Mouse (Mus musculus): ENCODE measurements around the gene Psmg1.
"Not testable (repeated sequence)": the region's sequence is repeated elsewhere in the genome, so short reads cannot be mapped to it uniquely, and the experiment has no call there.

Psmg1 gene

GRCm38 (mm10) chr16:95990462-95991121 is at the start of gene Psmg1:
Gene Psmg1, minus strand, starts transcription at chr16:95990960.
- DNase-seq (ENCODE audit: low spot score): peak; percentile 96

GRCm38 (mm10) chr16:96039538-96039937 is 48.8 kb upstream of the Psmg1 start:
- DNase-seq (ENCODE audit: low spot score): no peak

GRCm38 (mm10) chr16:96034473-96034872 is 43.7 kb upstream of the Psmg1 start:
- no peak for DNase-seq (ENCODE audit: low spot score)

- no peak for DNase-seq (ENCODE audit: low spot score)
Observed at GRCm38 (mm10) chr16:96032368-96033043, 41.7 kb upstream of the Psmg1 start.

GRCm38 (mm10) chr16:96030476-96031102 is 39.8 kb upstream of the Psmg1 start:
- no peak for DNase-seq (ENCODE audit: low spot score)

- no peak for DNase-seq (ENCODE audit: low spot score)
Observed at GRCm38 (mm10) chr16:96026256-96026655, 35.5 kb upstream of the Psmg1 start.

GRCm38 (mm10) chr16:96025244-96025643 is 34.5 kb upstream of the Psmg1 start:
- DNase-seq (ENCODE audit: low spot score): no peak

- DNase-seq (ENCODE audit: low spot score): no peak
Observed at GRCm38 (mm10) chr16:96021045-96021444, 30.3 kb upstream of the Psmg1 start.

- DNase-seq (ENCODE audit: low spot score): not testable (repeated sequence)
Observed at GRCm38 (mm10) chr16:96009124-96009523, 18.4 kb upstream of the Psmg1 start.

GRCm38 (mm10) chr16:96004278-96004677 is 13.5 kb upstream of the Psmg1 start:
- not testable (repeated sequence) for DNase-seq (ENCODE audit: low spot score)

- no peak for DNase-seq (ENCODE audit: low spot score)
Observed at GRCm38 (mm10) chr16:95999291-95999690, 8.5 kb upstream of the Psmg1 start.

- DNase-seq (ENCODE audit: low spot score): no peak
Observed at GRCm38 (mm10) chr16:95996156-95996555, 5.4 kb upstream of the Psmg1 start.

- not testable (repeated sequence) for DNase-seq (ENCODE audit: low spot score)
Observed at GRCm38 (mm10) chr16:95994576-95994975, 3.8 kb upstream of the Psmg1 start.

GRCm38 (mm10) chr16:95992596-95992995 is 1.8 kb upstream of the Psmg1 start:
- no peak for DNase-seq (ENCODE audit: low spot score)

- no peak for DNase-seq (ENCODE audit: low spot score)
Observed at GRCm38 (mm10) chr16:95991122-95991900, 551 bp upstream of the Psmg1 start.

GRCm38 (mm10) chr16:95984911-95985310 is 5.8 kb downstream of the Psmg1 start:
- no peak for DNase-seq (ENCODE audit: low spot score)

- no peak for DNase-seq (ENCODE audit: low spot score)
Observed at GRCm38 (mm10) chr16:95983601-95984000, 7.2 kb downstream of the Psmg1 start.

GRCm38 (mm10) chr16:95970841-95971240 is 19.9 kb downstream of the Psmg1 start:
- DNase-seq (ENCODE audit: low spot score): no peak

GRCm38 (mm10) chr16:95967455-95967854 is 23.3 kb downstream of the Psmg1 start:
- no peak for DNase-seq (ENCODE audit: low spot score)

- DNase-seq (ENCODE audit: low spot score): no peak
Observed at GRCm38 (mm10) chr16:95964427-95965023, 26.2 kb downstream of the Psmg1 start.

- not testable (repeated sequence) for DNase-seq (ENCODE audit: low spot score)
Observed at GRCm38 (mm10) chr16:95961484-95961883, 29.3 kb downstream of the Psmg1 start.

GRCm38 (mm10) chr16:95960689-95961088 is 30.1 kb downstream of the Psmg1 start:
- not testable (repeated sequence) for DNase-seq (ENCODE audit: low spot score)

Measured in spleen, adult 12 weeks (tissue).